Mouse (Mus musculus) myocyte (in vitro differentiated cells): ENCODE data around the gene Gm20489. TPM values are rescaled to one million over a fixed set of nuclear protein-coding genes. Genes with fewer than 3 reads are reported as not detected.

Experiments used
- H3K27me3 ChIP-seq: one replicate; pipeline ENCODE4 v1.6.1; 2011; ENCODE audit not compliant: control insufficient read depth, insufficient read depth, insufficient read length
- H3K36me3 ChIP-seq: one replicate; pipeline ENCODE4 v1.6.1; 2011; ENCODE audit not compliant: control insufficient read depth, insufficient read depth
- H3K4me2 ChIP-seq: one replicate; pipeline ENCODE4 v1.6.1; 2011; ENCODE audit warnings: low read depth, control low read depth
- H3K4me3 ChIP-seq: one replicate; pipeline ENCODE4 v1.5.1; 2011; ENCODE audit warnings: mild to moderate bottlenecking, control low read depth, moderate library complexity
- H3K79me2 ChIP-seq: one replicate; pipeline ENCODE4 v1.6.1; 2011; ENCODE audit not compliant: control insufficient read depth, insufficient read depth
- H3ac ChIP-seq: one replicate; pipeline ENCODE4 v1.6.1; 2011; ENCODE audit not compliant: control insufficient read depth, insufficient read length
- CEBPB ChIP-seq: IDR thresholded peaks from 2 replicates; pipeline ENCODE4 v1.6.1; 2011; ENCODE audit warnings: mild to moderate bottlenecking, moderate library complexity; ENCODE audit not compliant: poor library complexity, insufficient read depth, severe bottlenecking
- E2F4 ChIP-seq: IDR thresholded peaks from one replicate; pipeline ENCODE4 v1.6.1; 2011; ENCODE audit warnings: mild to moderate bottlenecking, control low read depth, moderate library complexity; ENCODE audit not compliant: insufficient read depth
- MAX ChIP-seq: IDR thresholded peaks from one replicate; pipeline ENCODE4 v1.6.1; 2011; ENCODE audit warnings: low read depth, mild to moderate bottlenecking, control low read depth
- MYOD1 ChIP-seq, 3 experiments: IDR thresholded peaks; one replicate each; pipeline ENCODE4 v1.6.1; 2011; ENCODE audit warnings: control low read depth in 2 of 3, low read depth in 2 of 3, mild to moderate bottlenecking in 2 of 3, moderate library complexity in 1 of 3; ENCODE audit not compliant: insufficient read length in 2 of 3, control insufficient read depth in 1 of 3
- MYOG ChIP-seq, 3 experiments: IDR thresholded peaks; one replicate each; pipeline ENCODE4 v1.6.1; 2011; ENCODE audit warnings: control low read depth in 2 of 3, low read depth in 2 of 3, mild to moderate bottlenecking in 2 of 3; ENCODE audit not compliant: insufficient read length in 2 of 3, control insufficient read depth in 1 of 3, insufficient read depth in 1 of 3
- POLR2A ChIP-seq: IDR thresholded peaks from one replicate; pipeline ENCODE4 v1.6.1; 2011; ENCODE audit warnings: low read depth, mild to moderate bottlenecking, control low read depth, moderate library complexity; ENCODE audit not compliant: insufficient read length
- POLR2AphosphoS2 ChIP-seq: IDR thresholded peaks from one replicate; pipeline ENCODE4 v1.6.1; 2011; ENCODE audit warnings: low read depth, control low read depth; ENCODE audit not compliant: insufficient read length
- REST ChIP-seq: IDR thresholded peaks from one replicate; pipeline ENCODE4 v1.6.1; 2011; ENCODE audit warnings: mild to moderate bottlenecking, control low read depth, moderate library complexity; ENCODE audit not compliant: insufficient read depth, insufficient read length
- SRF ChIP-seq: IDR thresholded peaks from one replicate; pipeline ENCODE4 v1.6.1; 2011; ENCODE audit warnings: low read depth; ENCODE audit not compliant: control insufficient read depth, insufficient read length
- TCF12 ChIP-seq: IDR thresholded peaks from one replicate; pipeline ENCODE4 v1.6.1; 2011; ENCODE audit warnings: mild to moderate bottlenecking, control low read depth; ENCODE audit not compliant: poor library complexity, insufficient read depth, severe bottlenecking
- TCF3 ChIP-seq: IDR thresholded peaks from one replicate; pipeline ENCODE4 v1.6.1; 2011; ENCODE audit warnings: low read depth, control low read depth; ENCODE audit not compliant: insufficient read length
- USF1 ChIP-seq: IDR thresholded peaks from one replicate; pipeline ENCODE4 v1.6.1; 2011; ENCODE audit warnings: low read depth, mild to moderate bottlenecking, control low read depth, moderate library complexity
- polyA plus RNA-seq: library from polyadenylated mRNA; unstranded; fragments of >200 nt; fragmentation: generic; extraction: Trizol; gene quantifications from one replicate; pipeline ENCODE4 v1.2.1, GENCODE M21; 2012; ENCODE audit warnings: missing spikeins

Gm20489 gene
- polyA plus RNA-seq, 1 experiment: not detected

DNA sequence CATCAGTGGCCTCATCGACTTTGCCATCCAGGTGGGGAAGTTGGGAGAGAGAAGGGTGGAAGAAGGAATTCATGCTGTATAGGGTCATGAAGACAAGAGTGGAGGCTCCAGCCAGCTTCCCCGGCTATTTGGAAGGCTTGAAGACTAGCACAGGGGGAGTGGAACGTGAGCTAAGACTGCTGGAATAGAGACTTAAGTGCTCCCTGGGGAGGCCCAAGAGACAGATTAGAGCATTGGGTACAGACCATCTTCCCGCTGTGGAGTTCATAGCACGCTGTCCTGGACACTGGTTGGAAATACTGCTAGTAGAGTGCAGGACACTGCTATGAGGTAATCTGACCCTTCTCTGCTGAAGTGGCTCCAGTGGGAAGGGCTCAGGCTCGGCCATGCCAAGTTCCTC lies 14.0 kb upstream of the Gm20489 start:
- Histone ChIP-seq H3K27me3 (no peaks in the 10 kb centered on the region), H3K4me3 (no peak overlapping the region), H3ac (no peak overlapping the region), H3K36me3 (peaks cover 5% of the 10 kb centered on the region), H3K4me2 (no peak overlapping the region), H3K79me2 (no peaks in the 10 kb centered on the region)
- TF ChIP-seq E2F4: no peak

DNA sequence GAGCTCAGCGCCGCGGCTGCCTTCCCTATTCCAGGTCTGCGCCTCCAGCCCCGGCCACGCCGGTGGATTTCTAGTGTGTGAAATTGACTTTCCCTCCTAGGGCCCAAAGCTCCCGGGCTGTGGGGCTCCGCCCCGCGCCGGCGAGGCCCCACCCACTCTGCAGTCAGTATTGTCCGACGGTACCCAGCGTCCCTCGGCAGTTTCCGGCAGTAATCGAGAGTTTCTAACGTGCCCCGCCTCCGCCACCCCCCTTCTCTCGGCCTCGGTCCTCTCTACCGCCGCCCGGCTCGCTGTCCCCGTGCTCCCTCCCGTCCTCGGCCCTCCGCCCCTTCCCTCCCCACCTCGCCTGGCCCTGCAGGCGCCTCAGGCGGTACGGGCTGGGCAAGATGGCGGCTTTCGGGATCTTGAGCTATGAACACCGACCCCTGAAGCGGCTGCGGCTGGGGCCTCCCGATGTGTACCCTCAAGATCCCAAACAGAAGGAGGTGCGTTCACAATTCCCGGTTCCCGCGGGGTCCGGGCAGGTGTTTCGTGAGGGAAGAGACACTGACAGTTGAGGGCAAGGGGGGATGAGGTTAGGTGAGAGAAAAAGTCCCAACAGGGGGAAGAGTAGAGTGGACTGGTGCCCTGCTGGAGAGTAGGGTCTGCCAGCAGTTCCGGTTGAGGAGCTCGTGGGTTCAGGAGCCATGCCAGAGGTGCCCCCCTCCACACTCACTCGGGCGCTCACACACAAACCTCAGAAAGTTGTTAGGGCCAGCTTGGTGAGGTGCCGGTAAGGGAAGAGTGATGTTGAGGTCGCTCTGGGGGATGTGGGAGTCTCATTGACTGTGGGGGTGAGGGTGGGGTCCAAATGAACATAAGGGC lies 5.3 kb upstream of the Gm20489 start, which contains the start of gene Med12:
Med12 (plus strand) TSS at position 156 of the 864 bp plus-strand sequence.
- Histone ChIP-seq H3K27me3 (no peaks in the 10 kb centered on the region), H3ac (peak within 1 kb of the TSS; percentile 19), H3K4me2 (peak within 1 kb of the TSS; percentile 64), H3K4me3 (peak within 1 kb of the TSS; percentile 46), H3K36me3 (no peaks in the 10 kb centered on the region), H3K79me2 (no peaks in the 10 kb centered on the region)
- TF ChIP-seq POLR2A (peak; percentile 61), POLR2AphosphoS2 (peak; percentile 45), E2F4 (peak; percentile 40), MYOG (IDR thresholded peaks at IDR 0.05; ENCODE audit: control insufficient read depth in 1 of 3, insufficient read depth in 1 of 3, insufficient read length in 2 of 3, low read depth in 2 of 3) (no peak)

DNA sequence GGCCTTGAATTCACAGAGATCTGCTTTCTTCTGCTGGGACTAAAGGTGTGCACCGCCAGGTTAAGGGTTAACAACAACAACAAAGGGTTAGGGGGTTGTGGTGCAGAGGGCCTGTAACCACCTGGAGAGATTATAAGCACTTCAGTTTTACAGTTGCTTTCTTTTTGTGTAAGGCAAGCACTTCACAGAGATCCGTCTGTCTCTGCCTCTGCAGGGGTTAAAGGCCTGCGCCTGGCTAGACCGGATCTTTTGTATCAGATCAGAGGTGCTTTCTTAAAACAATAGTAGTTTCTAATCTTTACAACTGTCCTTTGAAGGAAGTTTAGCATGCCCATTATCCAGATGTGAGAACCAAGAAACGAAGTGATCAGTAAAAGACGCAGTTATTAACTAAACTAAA lies 4.6 kb upstream of the Gm20489 start:
- Histone ChIP-seq H3K79me2 (no peaks in the 10 kb centered on the region), H3K4me2 (peak overlapping the region; percentile 55), H3ac (no peak overlapping the region), H3K27me3 (no peaks in the 10 kb centered on the region), H3K36me3 (no peaks in the 10 kb centered on the region), H3K4me3 (peak overlapping the region; percentile 46)
- TF ChIP-seq MYOD1 (IDR thresholded peaks at IDR 0.05; ENCODE audit: control insufficient read depth in 1 of 3, insufficient read length in 2 of 3, low read depth in 2 of 3): no peak
- TF ChIP-seq POLR2AphosphoS2: no peak
- TF ChIP-seq TCF12: no peak
- TF ChIP-seq SRF: no peak
- no peak for TF ChIP-seq E2F4
- no peak for TF ChIP-seq MYOG (IDR thresholded peaks at IDR 0.05; ENCODE audit: control insufficient read depth in 1 of 3, insufficient read depth in 1 of 3, insufficient read length in 2 of 3, low read depth in 2 of 3)
- TF ChIP-seq MAX: no peak
- TF ChIP-seq REST: no peak

DNA sequence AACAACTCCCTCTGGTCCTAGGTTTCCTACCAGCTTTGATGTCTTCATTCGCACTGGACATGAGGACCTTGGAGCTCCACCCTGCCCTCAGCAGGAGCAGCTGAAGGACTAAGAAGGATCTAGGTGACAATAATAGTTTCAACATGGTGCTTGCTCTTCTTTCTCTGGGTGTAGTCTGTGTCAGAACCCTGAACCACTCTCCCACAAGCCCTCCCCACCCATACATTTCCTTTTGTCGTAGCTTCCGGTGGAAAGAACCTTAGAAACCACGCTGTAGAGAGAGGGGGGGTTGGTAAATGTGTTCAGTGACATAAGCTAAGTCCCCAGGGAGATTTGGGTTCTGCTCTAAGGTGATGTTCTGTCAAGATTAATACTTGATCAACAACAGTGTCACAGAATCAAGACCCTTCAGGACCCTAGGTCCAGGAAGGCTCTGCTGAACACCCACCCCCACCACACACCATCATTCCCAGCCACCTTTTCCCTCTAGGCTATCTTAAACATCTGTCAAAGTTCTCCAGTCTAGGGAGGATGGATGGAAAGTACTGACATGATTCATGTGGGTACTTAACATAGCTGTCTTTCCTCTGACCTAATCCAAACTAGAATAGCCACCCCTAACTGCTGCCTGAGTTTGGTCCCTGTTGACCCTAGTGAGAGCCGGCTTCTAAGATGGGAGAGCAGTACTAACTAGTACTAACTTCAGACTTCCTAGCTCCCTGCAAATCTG lies 633 bp downstream of the Gm20489 start, which contains the start of gene Il2rg:
Il2rg (minus strand) TSS at position 231 of the 730 bp plus-strand sequence.
- no peaks in the 10 kb centered on the region for H3K27me3 ChIP-seq
- peak within 1 kb of the TSS; percentile 12 for H3K4me2 ChIP-seq
- H3K36me3 ChIP-seq: no peaks in the 10 kb centered on the region
- no peaks in the 10 kb centered on the region for H3K79me2 ChIP-seq
- H3K4me3 ChIP-seq: no peak within 1 kb of the TSS
- no peak for TF ChIP-seq SRF
- TF ChIP-seq MAX: no peak
- no peak for TF ChIP-seq TCF3
- TF ChIP-seq POLR2A: no peak
- no peak for TF ChIP-seq MYOD1 (IDR thresholded peaks at IDR 0.05; ENCODE audit: control insufficient read depth in 1 of 3, insufficient read length in 2 of 3, low read depth in 2 of 3)
- no peak within 1 kb of the TSS for H3ac ChIP-seq

DNA sequence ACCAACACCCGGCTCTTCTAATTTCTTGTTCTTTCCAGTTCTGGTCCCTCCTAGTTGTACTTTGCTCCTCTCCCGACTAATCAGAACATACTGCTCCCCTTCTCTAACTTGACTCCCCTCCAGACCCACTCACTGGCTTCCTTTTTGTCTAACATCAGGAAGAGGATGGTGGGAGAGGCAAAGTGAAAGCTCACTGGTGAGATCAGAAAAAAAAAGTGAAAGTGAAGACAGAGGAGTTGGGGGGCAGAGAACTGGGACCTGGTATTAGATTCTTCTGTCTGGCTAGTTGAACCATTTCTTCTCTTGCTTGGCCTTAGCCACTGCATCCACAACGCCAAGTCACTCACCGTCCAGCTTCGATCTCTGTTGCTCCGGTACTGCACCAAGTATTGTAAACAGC lies 2.2 kb downstream of the Gm20489 start:
- Histone ChIP-seq H3K27me3 (no peaks in the 10 kb centered on the region), H3K36me3 (no peaks in the 10 kb centered on the region), H3K4me2 (no peak overlapping the region), H3K79me2 (no peaks in the 10 kb centered on the region), H3ac (no peak overlapping the region), H3K4me3 (no peak overlapping the region)
- TF ChIP-seq MAX (no peak), TCF3 (no peak), MYOD1 (IDR thresholded peaks at IDR 0.05; ENCODE audit: control insufficient read depth in 1 of 3, insufficient read length in 2 of 3, low read depth in 2 of 3) (no peak), MYOG (IDR thresholded peaks at IDR 0.05; ENCODE audit: control insufficient read depth in 1 of 3, insufficient read depth in 1 of 3, insufficient read length in 2 of 3, low read depth in 2 of 3) (no peak), USF1 (no peak), E2F4 (no peak), POLR2AphosphoS2 (no peak), REST (no peak), CEBPB (no peak), TCF12 (no peak), POLR2A (no peak), SRF (no peak)
